In genomic region chr16:75545310-75545709, GRCm38 (mm10) we compare ENCODE assay signal across 23 mouse cellular contexts. TPM values are rescaled to one million over a fixed set of nuclear protein-coding genes. Genes with fewer than 3 reads are reported as not detected.
"Had no signal": no experiment of that assay in that cellular context is flagged by ENCODE, and none has a peak within 500 bp of the region (broad histone marks: within the 10 kb centered on the region; RNA-seq: fewer than 3 reads in every experiment).

No protein-coding gene starts in this region.

- H3K27me3 ChIP-seq: neural tube, embryonic 12.5 days; neural tube, embryonic 13.5 days; neural tube, embryonic 15.5 days; stomach, embryonic 15.5 days had no signal

- H3K9me3 ChIP-seq: neural tube, embryonic 12.5 days; neural tube, embryonic 13.5 days; neural tube, embryonic 15.5 days; stomach, embryonic 15.5 days had no signal

- H3K36me3 ChIP-seq: neural tube, embryonic 12.5 days; neural tube, embryonic 13.5 days; neural tube, embryonic 15.5 days; stomach, embryonic 15.5 days had no signal

- DNase-seq: retina, postnatal 1 day; right cerebral cortex, adult 18-20 months; right cerebral cortex, postnatal 14 days; right cerebral cortex, postnatal 25 days; right cerebral cortex, postnatal 4 days; spleen, adult 18-20 months; thymus, adult 2 months; thymus, postnatal 14 days; thymus, postnatal 25 days; thymus, postnatal 36 days; thymus, postnatal 4 days had no signal

- H3K4me1 ChIP-seq: neural tube, embryonic 12.5 days; neural tube, embryonic 13.5 days; neural tube, embryonic 15.5 days; stomach, embryonic 15.5 days had no signal

- H3K27ac ChIP-seq: neural tube, embryonic 12.5 days; neural tube, embryonic 13.5 days; neural tube, embryonic 15.5 days; stomach, embryonic 15.5 days; stomach, postnatal 0 days had no signal

- H3K4me3 ChIP-seq: neural tube, embryonic 12.5 days; neural tube, embryonic 13.5 days; neural tube, embryonic 15.5 days; stomach, embryonic 15.5 days had no signal

RNA-seq across cellular contexts. Expression of gene Lipi, which starts 40.6 kb away (rescaled TPM):
- total RNA-seq: neutrophil, adult 5-6 weeks had no signal
- polyA plus RNA-seq: neural tube, embryonic 12.5 days; neural tube, embryonic 13.5 days; neural tube, embryonic 14.5 days; small intestine, adult 2 months; spleen, adult 2 months; stomach, embryonic 15.5 days; stomach, embryonic 16.5 days; stomach, postnatal 0 days; thymus, adult 2 months; thymus, postnatal 0 days; urinary bladder, adult 2 months had no signal

RNA-seq across cellular contexts. Expression of gene Rbm11, which starts 47.3 kb away (rescaled TPM):
- polyA plus RNA-seq: small intestine, adult 2 months had no signal
